Mouse (Mus musculus): ENCODE measurements around the gene Kif1b. TPM values are rescaled to one million over a fixed set of nuclear protein-coding genes. Genes with fewer than 3 reads are reported as not detected.

The Kif1b gene
- polyA plus RNA-seq, 1 experiment, result 232 TPM

DNA sequence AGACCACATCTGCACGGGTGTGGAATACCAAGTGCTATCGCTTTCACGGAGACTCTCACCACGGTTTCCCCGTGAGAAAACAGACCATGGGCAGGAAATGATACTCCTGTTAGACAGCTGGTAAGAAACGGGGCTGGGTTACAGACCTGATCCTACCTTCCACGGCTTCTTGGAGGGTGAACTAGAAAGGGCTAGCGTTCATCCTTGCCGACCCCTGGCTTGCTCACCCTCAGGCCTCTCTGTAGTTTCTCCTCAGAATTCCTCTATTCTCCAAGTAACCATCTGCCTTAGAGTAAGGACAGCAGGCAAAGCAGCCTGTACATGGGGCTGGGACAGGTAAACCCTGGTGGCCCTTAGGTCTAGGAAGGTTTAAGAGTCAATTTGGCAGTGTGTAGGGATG, 158.3 kb downstream of the Kif1b start:
- DNase-seq (ENCODE audit: low read depth), result no peak
- TF ChIP-seq CTCF (IDR thresholded peaks at IDR 0.05; ENCODE audit: borderline replicate concordance, extremely low read depth, insufficient read depth, insufficient read length) (no peak), POLR2A (IDR thresholded peaks at IDR 0.05; ENCODE audit: borderline replicate concordance, extremely low read depth, insufficient read depth, insufficient read length, poor library complexity, severe bottlenecking) (no peak)

DNA sequence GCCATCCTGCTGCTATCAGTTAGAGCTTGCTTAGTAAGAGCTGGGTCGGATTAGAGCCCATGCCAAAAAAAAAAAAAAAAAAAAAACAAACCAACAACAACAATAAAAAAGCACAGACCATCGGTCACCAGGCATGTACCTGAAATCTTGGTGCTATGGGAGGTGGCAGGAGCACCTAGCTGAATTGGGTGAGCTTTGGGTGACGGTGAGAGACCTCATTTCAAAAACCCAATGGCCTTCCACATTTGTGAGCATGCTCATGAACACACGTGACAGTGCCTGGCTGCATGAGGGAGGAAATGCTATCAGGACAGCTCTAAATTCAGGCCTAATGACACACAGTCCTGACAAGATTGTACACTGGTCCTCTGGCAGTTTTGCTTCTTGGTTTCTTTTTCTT, 159.4 kb downstream of the Kif1b start:
- no peak for DNase-seq (ENCODE audit: low read depth)
- TF ChIP-seq POLR2A (IDR thresholded peaks at IDR 0.05; ENCODE audit: borderline replicate concordance, extremely low read depth, insufficient read depth, insufficient read length, poor library complexity, severe bottlenecking) (no peak), CTCF (IDR thresholded peaks at IDR 0.05; ENCODE audit: borderline replicate concordance, extremely low read depth, insufficient read depth, insufficient read length) (no peak)

GRCm38 (mm10) chr4:149147528-149147927, 160.0 kb downstream of the Kif1b start:
- TF ChIP-seq POLR2A (IDR thresholded peaks at IDR 0.05; ENCODE audit: borderline replicate concordance, extremely low read depth, insufficient read depth, insufficient read length, poor library complexity, severe bottlenecking) (no peak), CTCF (IDR thresholded peaks at IDR 0.05; ENCODE audit: borderline replicate concordance, extremely low read depth, insufficient read depth, insufficient read length) (no peak)
- no peak for DNase-seq (ENCODE audit: low read depth)

DNA sequence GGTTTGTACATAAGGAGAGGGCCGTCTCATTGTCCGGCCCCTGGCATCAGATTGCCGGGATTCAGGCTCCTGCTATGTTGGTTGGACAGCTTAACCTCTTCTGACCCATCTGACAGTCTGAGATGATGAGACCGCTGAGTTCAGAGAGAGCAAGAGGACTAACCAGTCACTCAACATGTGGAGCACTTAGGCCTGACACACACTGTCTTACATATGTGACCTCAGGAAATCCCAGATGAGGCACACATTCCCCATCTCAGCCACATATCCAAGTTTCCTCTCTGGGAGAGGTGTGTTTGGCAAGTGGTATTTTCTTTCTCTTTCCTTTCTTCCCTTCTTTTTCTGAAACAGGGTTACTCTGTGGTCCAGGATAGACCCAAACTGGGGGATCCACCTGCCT, 162.3 kb downstream of the Kif1b start:
- DNase-seq (ENCODE audit: low read depth), result no peak
- no peak for TF ChIP-seq POLR2A (IDR thresholded peaks at IDR 0.05; ENCODE audit: borderline replicate concordance, extremely low read depth, insufficient read depth, insufficient read length, poor library complexity, severe bottlenecking)
- no peak for TF ChIP-seq CTCF (IDR thresholded peaks at IDR 0.05; ENCODE audit: borderline replicate concordance, extremely low read depth, insufficient read depth, insufficient read length)

DNA sequence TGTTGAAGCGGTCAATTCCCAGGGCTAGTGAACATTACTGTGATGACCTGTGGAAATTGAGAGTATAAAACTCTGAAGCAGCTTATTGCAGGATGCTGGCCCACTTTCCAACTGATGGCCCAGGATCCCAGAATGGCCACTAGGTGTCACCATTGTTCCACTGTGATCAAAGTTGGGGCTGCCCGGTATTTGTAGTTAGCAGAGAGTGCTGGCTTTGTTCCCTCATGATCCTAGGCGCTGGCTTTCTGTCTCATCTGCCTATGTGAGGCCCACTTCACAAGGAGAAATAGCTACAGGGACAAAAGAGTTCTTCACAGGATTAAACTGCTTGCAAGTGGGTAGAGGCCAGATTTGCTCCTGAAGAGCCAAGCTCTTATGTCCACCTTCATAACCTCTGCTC, 163.0 kb downstream of the Kif1b start:
- DNase-seq (ENCODE audit: low read depth), result peak; percentile 93
- TF ChIP-seq POLR2A (IDR thresholded peaks at IDR 0.05; ENCODE audit: borderline replicate concordance, extremely low read depth, insufficient read depth, insufficient read length, poor library complexity, severe bottlenecking) (no peak), CTCF (IDR thresholded peaks at IDR 0.05; ENCODE audit: borderline replicate concordance, extremely low read depth, insufficient read depth, insufficient read length) (peak; percentile 94)

DNA sequence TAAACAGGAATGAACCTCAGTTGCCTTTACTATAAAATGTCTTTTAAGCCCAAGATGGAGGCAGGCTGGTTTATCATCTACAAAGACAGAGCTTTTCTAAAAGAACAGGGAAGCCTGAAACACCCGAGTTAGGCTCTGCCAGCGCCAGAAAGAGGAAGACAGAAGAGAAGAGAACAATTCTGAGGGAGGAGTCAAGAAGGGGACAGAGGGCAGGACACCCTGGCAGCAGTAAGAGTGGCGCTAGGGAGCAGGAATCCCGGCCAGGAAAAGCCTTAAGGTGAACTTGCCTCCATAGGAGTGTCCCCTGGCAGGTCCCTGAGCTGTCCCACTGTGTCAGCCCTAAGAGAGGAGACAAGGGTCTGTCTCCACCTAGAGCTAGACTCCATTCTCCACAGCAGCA, 163.9 kb downstream of the Kif1b start:
- DNase-seq (ENCODE audit: low read depth), result no peak
- no peak for TF ChIP-seq POLR2A (IDR thresholded peaks at IDR 0.05; ENCODE audit: borderline replicate concordance, extremely low read depth, insufficient read depth, insufficient read length, poor library complexity, severe bottlenecking)
- no peak for TF ChIP-seq CTCF (IDR thresholded peaks at IDR 0.05; ENCODE audit: borderline replicate concordance, extremely low read depth, insufficient read depth, insufficient read length)

GRCm38 (mm10) chr4:149138515-149138914, 169.0 kb downstream of the Kif1b start:
- no peak for DNase-seq (ENCODE audit: low read depth)
- TF ChIP-seq POLR2A (IDR thresholded peaks at IDR 0.05; ENCODE audit: borderline replicate concordance, extremely low read depth, insufficient read depth, insufficient read length, poor library complexity, severe bottlenecking), result no peak
- no peak for TF ChIP-seq CTCF (IDR thresholded peaks at IDR 0.05; ENCODE audit: borderline replicate concordance, extremely low read depth, insufficient read depth, insufficient read length)

DNA sequence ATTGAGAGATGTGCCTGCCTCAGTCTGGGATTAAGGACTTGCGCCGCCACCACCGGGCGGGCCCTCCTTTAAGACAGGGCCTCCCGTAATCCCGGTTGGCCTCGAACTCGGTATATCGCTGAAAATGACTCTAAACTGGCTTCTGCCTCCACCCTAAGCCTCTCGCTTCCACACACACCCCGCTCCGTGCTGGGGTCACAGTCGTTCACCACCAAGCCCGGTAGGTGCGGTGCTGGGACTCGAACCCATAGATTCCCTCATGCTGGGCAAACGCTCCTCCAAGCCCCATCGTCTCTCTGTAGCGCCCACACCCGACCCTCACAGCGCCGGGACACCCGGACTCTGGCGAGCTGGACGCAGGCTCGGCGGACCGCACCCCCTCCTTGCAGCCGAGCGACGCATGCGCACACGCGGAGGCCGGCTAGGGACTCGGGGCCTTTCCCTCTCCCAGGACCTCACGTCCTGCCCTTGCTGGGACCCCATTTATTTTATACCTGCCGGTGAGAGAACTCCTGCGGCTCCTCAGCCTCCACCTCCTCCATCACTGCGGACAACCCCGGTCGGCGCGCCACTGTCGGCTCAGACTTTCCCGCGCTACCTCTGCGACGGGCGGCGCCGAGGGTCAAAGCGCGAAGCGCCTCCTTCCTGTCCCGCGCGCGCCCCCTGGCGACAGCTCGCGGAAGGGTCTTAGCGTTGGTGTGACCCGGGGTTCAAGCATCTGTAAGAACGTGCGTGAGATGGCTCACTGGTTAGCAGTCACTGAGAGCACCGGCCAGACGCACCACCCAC, 170.3 kb downstream of the Kif1b start, which contains the start of gene Cenps:
Gene Cenps, minus strand, starts transcription at position 648 of the 789 bp plus-strand sequence.
- peak; percentile 96 for DNase-seq (ENCODE audit: low read depth)
- peak; percentile 25; the same call in 1 of the 2 replicates for TF ChIP-seq POLR2A (IDR thresholded peaks at IDR 0.05; ENCODE audit: borderline replicate concordance, extremely low read depth, insufficient read depth, insufficient read length, poor library complexity, severe bottlenecking)
- TF ChIP-seq CTCF (IDR thresholded peaks at IDR 0.05; ENCODE audit: borderline replicate concordance, extremely low read depth, insufficient read depth, insufficient read length), result peak; percentile 96

- no peak for DNase-seq (ENCODE audit: low read depth)
Observed at GRCm38 (mm10) chr4:149136116-149136850, 171.2 kb downstream of the Kif1b start.

GRCm38 (mm10) chr4:149133395-149133794, 174.1 kb downstream of the Kif1b start:
- no peak for TF ChIP-seq CTCF (IDR thresholded peaks at IDR 0.05; ENCODE audit: borderline replicate concordance, extremely low read depth, insufficient read depth, insufficient read length)
- no peak for TF ChIP-seq POLR2A (IDR thresholded peaks at IDR 0.05; ENCODE audit: borderline replicate concordance, extremely low read depth, insufficient read depth, insufficient read length, poor library complexity, severe bottlenecking)
- no peak for DNase-seq (ENCODE audit: low read depth)

More at GRCm38 (mm10) chr4:149136116-149136850, 171.2 kb downstream of the Kif1b start:
- TF ChIP-seq CTCF (IDR thresholded peaks at IDR 0.05; ENCODE audit: borderline replicate concordance, extremely low read depth, insufficient read depth, insufficient read length) (no peak), POLR2A (IDR thresholded peaks at IDR 0.05; ENCODE audit: borderline replicate concordance, extremely low read depth, insufficient read depth, insufficient read length, poor library complexity, severe bottlenecking) (no peak)

DNA sequence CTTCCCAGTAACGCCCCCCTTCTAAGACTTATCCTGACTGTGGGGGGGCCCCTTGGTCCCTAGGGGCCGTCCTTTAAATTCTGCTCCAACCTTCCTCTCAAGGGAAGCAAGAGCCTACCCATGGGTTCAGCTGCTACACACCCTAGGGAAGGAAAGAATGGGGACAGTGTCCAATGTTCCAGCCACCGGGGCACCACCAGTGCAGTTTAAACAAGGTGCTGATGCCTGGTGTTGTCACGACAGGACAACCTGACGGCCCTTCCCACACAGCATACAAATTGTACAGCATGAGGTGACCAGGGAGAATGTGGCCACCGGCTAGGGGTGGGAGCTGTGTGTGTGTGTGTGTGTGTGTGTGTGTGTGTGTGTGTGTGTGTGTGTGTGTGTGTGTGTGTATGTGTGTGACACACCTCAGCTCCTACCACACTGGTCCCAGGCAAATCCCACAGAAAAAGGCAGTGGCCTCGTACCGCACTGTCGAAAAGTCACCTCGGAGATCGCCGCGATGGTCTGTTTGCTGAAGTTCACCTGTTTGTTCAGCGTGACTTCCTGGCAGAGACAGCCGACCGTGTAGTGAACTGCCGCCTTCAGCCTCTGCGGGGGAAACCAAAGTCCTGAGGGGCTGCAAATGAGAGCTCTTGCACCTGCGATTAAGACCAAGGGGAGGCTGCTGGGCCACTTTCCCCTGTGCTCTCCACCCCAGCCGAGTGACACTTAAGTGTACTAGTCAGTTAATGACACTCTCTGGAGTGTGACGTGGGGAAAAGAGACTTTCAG, 175.5 kb downstream of the Kif1b start:
- no peak for DNase-seq (ENCODE audit: low read depth)
- TF ChIP-seq CTCF (IDR thresholded peaks at IDR 0.05; ENCODE audit: borderline replicate concordance, extremely low read depth, insufficient read depth, insufficient read length) (no peak), POLR2A (IDR thresholded peaks at IDR 0.05; ENCODE audit: borderline replicate concordance, extremely low read depth, insufficient read depth, insufficient read length, poor library complexity, severe bottlenecking) (no peak)

Measured in brain, embryonic 14.5 days (tissue).